Mouse (Mus musculus): ENCODE results near the gene Cd81.
A peak's percentile ranks its signal among the peaks of the same experiment; 100 is the strongest.

DNA sequence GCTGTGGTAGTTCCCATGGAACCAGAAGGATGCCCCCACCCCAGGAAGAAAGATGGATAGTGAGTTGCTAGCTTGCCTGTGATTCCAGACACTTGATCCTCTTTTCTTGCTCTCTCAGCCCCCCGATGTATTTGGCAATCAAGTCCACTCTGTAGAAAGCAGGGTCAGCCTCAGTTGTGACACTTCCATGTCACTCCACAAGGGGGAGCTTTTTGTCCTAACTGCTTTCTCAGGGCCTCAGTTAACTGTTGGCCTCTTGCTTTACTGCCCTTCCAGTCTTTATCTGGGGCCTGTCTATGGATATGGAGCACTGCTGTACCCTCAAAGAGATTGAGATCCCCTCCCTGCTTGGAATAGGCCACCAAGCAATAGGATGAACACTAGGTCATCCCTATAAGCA, 20.5 kb downstream of the Cd81 start:
- no peak for TF ChIP-seq POLR2A (IDR thresholded peaks at IDR 0.05; ENCODE audit: extremely low read depth, insufficient read depth, low read length)
- TF ChIP-seq CTCF (IDR thresholded peaks at IDR 0.05; ENCODE audit: extremely low read depth, insufficient read depth, low read length), result peak; percentile 58

All from cortical plate, adult 2 months (tissue).